Mouse (Mus musculus): ENCODE results near the gene Col18a1. TPM values are rescaled to one million over a fixed set of nuclear protein-coding genes. Genes with fewer than 3 reads are reported as not detected.

The Col18a1 gene
- total RNA-seq (2021), result 10 to 100 TPM; 26.7 to 40.0 TPM
- 75.8 and 78.8 TPM in 2 replicates for polyA plus RNA-seq (2012; rRNA removed)
- long read RNA-seq, full-length matches to known transcripts, result 17 of 64 reads
- long read RNA-seq, partial matches to known transcripts, result 23 of 64 reads
- long read RNA-seq, other reads (novel, unspliced or antisense), result 24 of 64 reads

GRCm38 (mm10) chr10:77165963-77166717 lies at the start of gene Col18a1:
Gene Col18a1, minus strand, starts transcription at chr10:77166548.
- peak; percentile 79 for DNase-seq

- no peak for DNase-seq
Observed at GRCm38 (mm10) chr10:77215641-77216040, 49.3 kb upstream of the Col18a1 start.

- DNase-seq, result peak; percentile 35
Observed at GRCm38 (mm10) chr10:77214586-77214985, 48.2 kb upstream of the Col18a1 start.

- no peak for DNase-seq
Observed at GRCm38 (mm10) chr10:77213483-77213882, 47.1 kb upstream of the Col18a1 start.

- no peak for DNase-seq
Observed at GRCm38 (mm10) chr10:77212354-77213120, 46.2 kb upstream of the Col18a1 start.

- peak; percentile 92 for DNase-seq
Observed at GRCm38 (mm10) chr10:77211116-77211570, 44.8 kb upstream of the Col18a1 start.

GRCm38 (mm10) chr10:77210666-77211065 lies 44.3 kb upstream of the Col18a1 start:
- DNase-seq, result no peak

- no peak for DNase-seq
Observed at GRCm38 (mm10) chr10:77209261-77209660, 42.9 kb upstream of the Col18a1 start.

- DNase-seq, result peak; percentile 75
Observed at GRCm38 (mm10) chr10:77206565-77207079, 40.3 kb upstream of the Col18a1 start.

GRCm38 (mm10) chr10:77206134-77206533 lies 39.8 kb upstream of the Col18a1 start:
- no peak for DNase-seq

GRCm38 (mm10) chr10:77203960-77204359 lies 37.6 kb upstream of the Col18a1 start:
- no peak for DNase-seq

- no peak for DNase-seq
Observed at GRCm38 (mm10) chr10:77201919-77202318, 35.6 kb upstream of the Col18a1 start.

- no peak for DNase-seq
Observed at GRCm38 (mm10) chr10:77200295-77200694, 33.9 kb upstream of the Col18a1 start.

- no peak for DNase-seq
Observed at GRCm38 (mm10) chr10:77199229-77199628, 32.9 kb upstream of the Col18a1 start.

GRCm38 (mm10) chr10:77197469-77198209 lies 31.3 kb upstream of the Col18a1 start:
- no peak for DNase-seq

- no peak for DNase-seq
Observed at GRCm38 (mm10) chr10:77196676-77197075, 30.3 kb upstream of the Col18a1 start.

GRCm38 (mm10) chr10:77196115-77196514 lies 29.8 kb upstream of the Col18a1 start:
- DNase-seq, result no peak

GRCm38 (mm10) chr10:77193495-77193894 lies 27.1 kb upstream of the Col18a1 start:
- no peak for DNase-seq

GRCm38 (mm10) chr10:77192745-77193144 lies 26.4 kb upstream of the Col18a1 start:
- no peak for DNase-seq

- DNase-seq, result no peak
Observed at GRCm38 (mm10) chr10:77190967-77191915, 24.9 kb upstream of the Col18a1 start.

- no peak for DNase-seq
Observed at GRCm38 (mm10) chr10:77187427-77187826, 21.1 kb upstream of the Col18a1 start.

All from adrenal gland, adult 2 months (tissue).